Mouse (Mus musculus): ENCODE data around the gene Myo1f.

The Myo1f gene

DNA sequence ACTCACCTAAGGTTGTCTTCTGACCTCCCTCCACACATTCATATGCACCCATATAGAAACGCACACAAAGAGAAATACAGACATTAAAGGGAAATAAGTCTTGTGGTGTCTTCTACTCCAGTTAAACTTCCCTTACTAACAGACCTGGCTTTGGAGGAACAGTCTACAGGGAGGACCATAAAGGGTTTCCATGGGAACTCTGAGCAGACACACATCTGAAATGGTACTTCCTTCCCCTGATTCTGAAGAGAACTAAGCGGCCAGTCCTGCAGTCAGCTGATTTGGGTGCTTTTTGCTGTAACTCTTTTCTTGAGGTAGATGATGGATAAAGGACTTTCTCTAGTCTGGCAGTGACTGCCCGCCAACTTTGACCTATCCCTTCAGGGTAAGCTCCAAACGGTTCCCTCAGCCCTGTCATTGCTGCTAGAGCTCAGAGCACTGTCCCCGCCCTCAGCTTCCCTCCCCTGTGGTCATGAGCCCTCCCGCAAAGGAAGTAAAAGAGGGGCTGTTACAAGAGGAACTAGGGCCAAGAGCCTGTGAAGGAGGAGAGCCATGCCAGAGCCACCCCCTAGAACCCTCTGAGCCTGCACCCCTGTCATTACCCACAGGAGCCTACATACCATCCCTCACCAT is at the start of gene Myo1f:
Gene Myo1f, plus strand, starts transcription at position 485 of the 633 bp plus-strand sequence.
- no peak for DNase-seq (ENCODE audit: low read depth)

- no peak for DNase-seq (ENCODE audit: low read depth)
Measured at GRCm38 (mm10) chr17:33508386-33508785, 47.1 kb upstream of the Myo1f start.

GRCm38 (mm10) chr17:33510172-33510571 is 45.3 kb upstream of the Myo1f start:
- peak; percentile 14 for DNase-seq (ENCODE audit: low read depth)

GRCm38 (mm10) chr17:33512441-33513415 is 42.8 kb upstream of the Myo1f start:
- DNase-seq (ENCODE audit: low read depth) = no peak

- no peak for DNase-seq (ENCODE audit: low read depth)
Measured at GRCm38 (mm10) chr17:33513874-33514273, 41.6 kb upstream of the Myo1f start.

DNA sequence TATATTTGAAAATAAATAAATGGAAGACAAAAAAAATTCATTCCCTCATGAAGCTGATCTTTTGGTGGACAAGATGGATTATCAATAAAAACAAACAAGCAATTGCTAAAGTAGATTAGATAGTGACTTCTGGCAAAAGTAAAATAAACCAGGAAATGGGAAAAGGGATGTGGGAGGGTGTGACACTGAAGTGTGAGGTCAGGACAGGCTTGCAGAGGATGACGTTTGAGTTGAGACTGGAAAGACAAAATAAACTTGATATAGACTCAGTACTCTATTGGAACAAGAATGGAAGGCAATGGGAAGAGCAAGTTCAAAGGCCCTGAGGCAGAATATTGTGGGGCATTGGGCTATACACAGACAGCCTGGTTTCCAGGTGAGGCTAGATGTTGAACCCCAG is 35.1 kb upstream of the Myo1f start:
- no peak for DNase-seq (ENCODE audit: low read depth)

DNA sequence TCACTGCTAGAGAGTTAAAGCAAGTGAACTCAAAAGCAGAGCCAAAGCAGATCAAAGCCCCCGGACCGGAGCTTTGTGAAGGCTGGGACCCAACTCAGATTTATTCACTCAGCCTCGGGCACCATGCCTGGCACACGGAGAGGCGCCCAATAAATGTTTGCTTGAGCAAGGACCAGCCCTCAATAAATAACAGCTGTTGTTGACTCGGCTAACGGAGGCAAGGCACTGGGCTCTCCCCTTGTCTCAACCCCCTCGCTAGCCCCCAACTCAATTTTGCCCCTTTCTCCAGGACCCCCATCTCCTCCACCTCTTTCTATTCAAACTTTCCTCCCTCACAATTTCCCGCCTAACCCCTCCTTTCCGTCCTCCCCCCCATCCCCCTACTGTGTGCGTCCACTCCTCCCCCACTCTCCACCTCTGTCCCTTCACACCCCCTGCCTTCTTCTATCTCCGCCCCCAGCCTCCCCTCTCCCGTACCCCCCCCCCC is 32.0 kb upstream of the Myo1f start:
- peak; percentile 35 for DNase-seq (ENCODE audit: low read depth)

DNA sequence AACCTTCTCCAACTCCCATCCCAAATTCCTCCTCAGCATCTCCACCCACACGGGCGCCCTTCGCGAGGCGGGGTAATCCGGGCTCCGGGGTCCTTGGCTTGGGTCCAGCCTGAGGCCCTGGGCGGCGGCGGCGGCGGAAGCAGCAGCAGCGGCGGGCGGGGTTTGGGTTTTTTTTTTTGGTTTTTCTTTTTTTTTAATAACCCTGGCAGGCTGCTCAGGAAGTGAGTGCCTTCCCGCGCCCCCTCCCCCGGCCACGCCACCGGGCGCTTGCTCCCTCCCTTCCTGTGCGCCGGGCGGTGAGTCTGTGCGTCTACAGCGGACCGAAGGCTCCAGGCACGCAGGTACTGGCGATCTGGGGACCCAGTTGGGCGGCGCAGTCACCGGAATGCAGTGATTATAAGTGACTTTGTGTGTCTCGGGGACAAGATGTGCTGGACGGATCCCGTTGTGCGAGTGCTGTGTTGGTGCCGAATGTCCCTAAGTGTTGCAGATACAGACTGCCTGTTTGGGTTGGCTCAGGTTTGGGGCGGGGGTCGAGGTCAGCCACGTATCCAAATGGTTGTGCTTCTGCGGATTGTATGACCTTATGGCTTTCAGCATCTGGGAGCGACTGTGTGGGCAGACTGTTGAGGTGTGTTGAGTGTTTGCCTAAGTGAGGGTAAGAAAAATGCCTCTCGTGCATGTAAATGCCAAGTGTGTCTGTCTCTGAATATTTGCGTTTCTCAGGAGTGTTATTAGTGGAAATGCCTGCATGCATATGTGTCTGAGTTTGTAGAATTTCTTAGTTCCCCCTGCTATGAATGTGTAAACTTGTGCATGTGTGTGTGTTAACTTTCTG is 31.4 kb upstream of the Myo1f start, which contains the start of gene Adamts10:
Gene Adamts10, plus strand, starts transcription at position 287 of the 838 bp plus-strand sequence.
- peak; percentile 84 for DNase-seq (ENCODE audit: low read depth)

DNA sequence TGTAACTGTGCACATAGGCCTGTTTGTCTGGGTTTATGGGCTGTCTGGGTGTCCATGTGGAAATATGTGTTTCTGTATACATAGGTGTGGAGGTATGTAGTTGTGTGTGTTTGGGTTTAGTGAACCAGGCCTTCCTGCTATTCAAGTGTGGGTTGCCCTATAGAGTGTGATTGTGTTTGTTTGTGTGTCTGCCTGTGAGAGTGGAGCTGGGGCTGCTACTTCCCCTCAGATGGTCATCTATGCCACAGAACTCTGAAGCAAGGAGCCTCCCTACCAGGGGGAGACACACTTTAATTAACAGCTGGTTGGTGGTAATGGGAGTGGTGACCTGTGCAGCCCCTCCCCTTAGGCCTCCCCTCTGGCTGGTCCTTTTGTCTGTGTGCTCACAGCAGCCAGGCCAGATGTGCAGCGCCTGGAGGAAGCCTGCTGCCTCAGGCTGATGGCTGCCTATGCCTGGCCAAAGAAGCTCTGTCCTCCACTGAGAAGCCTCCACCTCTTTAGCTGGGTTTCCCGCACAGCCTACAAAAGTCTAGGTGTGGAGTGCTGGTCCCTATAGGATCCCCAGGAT is 30.6 kb upstream of the Myo1f start:
- DNase-seq (ENCODE audit: low read depth) = peak; percentile 30

DNA sequence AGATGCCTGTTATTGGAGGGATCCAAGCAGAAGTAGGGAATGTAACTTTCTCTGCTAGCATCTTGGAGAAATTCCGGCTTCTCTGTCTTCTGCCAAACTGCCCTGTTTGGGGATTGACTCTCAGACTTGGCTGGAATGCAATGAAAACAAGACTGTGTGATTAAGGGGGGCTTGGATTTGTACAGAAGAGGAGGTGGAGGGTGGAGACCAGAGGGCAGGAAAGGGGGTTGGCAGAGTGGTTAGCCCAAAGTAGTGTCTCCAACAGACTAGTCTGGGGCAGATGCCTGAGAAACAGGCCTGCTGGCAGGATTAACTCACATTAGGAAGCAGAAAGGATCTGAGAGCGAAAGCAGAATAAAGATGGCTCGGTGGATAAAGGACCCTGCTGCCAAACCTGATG is 29.0 kb upstream of the Myo1f start:
- DNase-seq (ENCODE audit: low read depth) = peak; percentile 72

GRCm38 (mm10) chr17:33539106-33539675 is 16.3 kb upstream of the Myo1f start:
- DNase-seq (ENCODE audit: low read depth) = peak; percentile 84

- DNase-seq (ENCODE audit: low read depth) = no peak
Measured at GRCm38 (mm10) chr17:33539878-33540277, 15.6 kb upstream of the Myo1f start.

DNA sequence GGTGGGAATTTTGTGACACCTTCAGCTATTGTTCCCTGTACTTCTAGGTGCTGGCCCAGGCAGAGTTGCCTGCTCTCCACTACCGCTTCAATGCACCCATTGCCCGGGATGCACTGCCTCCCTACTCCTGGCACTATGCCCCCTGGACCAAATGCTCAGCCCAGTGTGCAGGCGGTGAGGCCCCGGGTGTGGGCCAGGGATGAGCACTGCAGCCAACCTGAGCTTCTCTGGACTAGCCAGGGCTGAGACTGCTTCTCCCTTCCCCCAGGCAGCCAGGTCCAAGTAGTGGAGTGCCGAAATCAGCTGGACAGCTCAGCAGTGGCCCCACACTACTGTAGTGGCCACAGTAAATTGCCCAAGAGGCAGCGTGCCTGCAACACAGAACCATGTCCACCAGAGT is 6.3 kb upstream of the Myo1f start:
- no peak for DNase-seq (ENCODE audit: low read depth)

GRCm38 (mm10) chr17:33550388-33550787 is 5.1 kb upstream of the Myo1f start:
- no peak for DNase-seq (ENCODE audit: low read depth)

GRCm38 (mm10) chr17:33552113-33552512 is 3.4 kb upstream of the Myo1f start:
- DNase-seq (ENCODE audit: low read depth) = no peak

GRCm38 (mm10) chr17:33552964-33553363 is 2.5 kb upstream of the Myo1f start:
- peak; percentile 51 for DNase-seq (ENCODE audit: low read depth)

GRCm38 (mm10) chr17:33554536-33554935 is 971 bp upstream of the Myo1f start:
- no peak for DNase-seq (ENCODE audit: low read depth)

DNA sequence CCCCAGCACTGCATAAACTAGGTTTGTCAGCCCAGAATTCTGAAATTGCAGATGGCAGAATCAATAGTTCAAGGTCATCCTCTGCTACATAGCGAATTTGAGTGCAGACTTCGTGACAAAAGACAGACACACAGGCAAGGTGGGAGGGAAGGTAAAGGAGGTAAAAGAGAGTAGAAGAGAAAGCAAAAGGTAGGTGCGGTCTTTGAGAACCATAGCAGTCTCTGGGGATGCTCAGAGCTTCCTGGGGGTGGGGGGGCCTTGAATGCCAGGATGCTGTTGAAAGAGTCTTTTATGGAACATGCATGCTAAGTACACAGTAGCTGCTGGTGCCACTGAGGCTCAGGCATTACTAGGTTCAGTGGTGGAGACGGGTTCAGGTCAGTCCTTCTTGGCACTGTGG is 2.4 kb downstream of the Myo1f start:
- no peak for DNase-seq (ENCODE audit: low read depth)

- DNase-seq (ENCODE audit: low read depth) = peak; percentile 13
Measured at GRCm38 (mm10) chr17:33563527-33564076, 8.1 kb downstream of the Myo1f start.

DNA sequence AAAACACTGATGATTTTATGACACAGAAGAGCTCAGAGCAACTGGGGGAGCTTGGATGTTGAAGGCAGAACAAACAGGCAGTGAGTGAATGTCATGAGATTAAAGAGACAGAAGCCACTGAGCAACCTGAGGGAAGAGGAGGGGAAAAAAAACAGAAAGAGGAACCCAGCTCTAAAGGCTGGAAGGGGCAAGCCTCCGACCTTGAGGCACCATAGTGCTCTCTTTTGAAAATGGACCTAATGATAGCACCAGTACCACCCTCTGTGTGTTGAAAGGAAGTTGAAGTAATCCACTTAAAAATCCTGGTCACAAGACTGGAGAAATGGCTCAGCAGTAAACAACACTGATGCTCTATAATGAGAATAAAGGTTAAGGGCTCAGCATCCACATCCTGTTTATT is 9.1 kb downstream of the Myo1f start:
- DNase-seq (ENCODE audit: low read depth) = no peak

DNA sequence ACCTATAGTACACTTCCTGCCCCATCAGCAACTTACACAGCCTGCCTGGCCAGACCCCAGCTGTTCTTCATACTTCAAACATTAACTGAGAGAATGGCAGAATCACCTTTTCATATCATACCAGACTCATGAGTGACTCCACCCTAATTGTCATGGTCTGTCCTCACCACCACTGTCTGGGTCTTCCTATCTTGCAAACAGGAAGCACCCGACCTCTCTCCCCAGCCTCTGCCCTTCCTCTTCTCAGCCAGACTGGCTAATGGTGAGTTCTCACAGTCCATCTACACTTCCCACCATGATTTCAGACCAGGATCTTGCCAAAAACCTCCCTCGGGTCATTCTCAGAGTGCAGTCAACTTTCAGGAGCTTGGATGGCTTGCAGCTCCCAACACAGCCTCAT is 10.7 kb downstream of the Myo1f start:
- DNase-seq (ENCODE audit: low read depth) = no peak

Measured in NIH3T3 (cell line).